8 mouse cellular contexts compared by ENCODE assay signal in the genomic region with DNA sequence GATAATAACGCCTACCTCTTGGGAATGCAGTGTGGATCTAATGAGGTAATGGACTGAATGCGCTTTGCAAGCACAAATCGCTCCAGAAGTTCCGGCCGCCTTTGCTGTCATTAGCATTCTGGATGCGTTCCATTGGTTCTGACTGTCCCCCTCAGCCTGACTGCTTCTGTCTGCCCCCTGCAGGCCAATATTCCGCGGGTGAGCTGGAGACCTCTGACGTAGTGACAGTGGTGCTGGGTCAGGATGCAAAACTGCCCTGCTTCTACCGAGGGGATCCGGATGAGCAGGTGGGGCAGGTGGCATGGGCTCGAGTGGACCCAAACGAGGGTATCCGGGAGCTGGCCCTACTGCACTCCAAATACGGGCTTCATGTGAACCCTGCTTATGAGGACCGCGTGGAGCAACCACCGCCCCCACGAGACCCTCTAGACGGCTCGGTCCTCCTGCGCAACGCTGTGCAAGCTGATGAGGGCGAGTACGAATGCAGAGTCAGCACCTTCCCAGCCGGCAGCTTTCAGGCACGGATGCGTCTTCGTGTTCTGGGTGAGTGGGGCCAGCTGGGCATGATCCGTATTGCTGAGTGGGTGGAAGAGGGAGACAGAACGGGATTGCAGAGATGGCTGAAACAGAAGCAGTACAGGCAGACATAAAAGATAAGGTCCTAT. TPM values are rescaled to one million over a fixed set of nuclear protein-coding genes. Genes with fewer than 3 reads are reported as not detected.
DNase-seq lines count a peak whose midpoint lies in the region; ATAC-seq lines count a peak whose summit lies in the region.

No protein-coding gene starts in this region.

- H3K4me1 ChIP-seq in hindbrain, embryonic 10.5 days (replicated peaks), result peaks cover 25% of the 10 kb centered on the region
- H3K4me1 ChIP-seq in lung, embryonic 16.5 days (replicated peaks; ENCODE audit: control insufficient read depth, insufficient read depth, low read length), result peaks cover 11% of the 10 kb centered on the region

- ATAC-seq in frontal cortex, adult (ENCODE audit: low TSS enrichment), result peak; percentile 76
- ATAC-seq in lung, embryonic 16.5 days (ENCODE audit: low read depth), result peak; percentile 73

- H3K27me3 ChIP-seq in hindbrain, embryonic 10.5 days (ENCODE audit: insufficient read depth, poor library complexity, severe bottlenecking), result peaks cover 41% of the 10 kb centered on the region
- peaks cover 2% of the 10 kb centered on the region; the same call in 1 of the 2 replicates for H3K27me3 ChIP-seq in lung, embryonic 16.5 days (ENCODE audit: control insufficient read depth, insufficient read depth, low read depth, low read length)

- peak; percentile 87 for DNase-seq in MN1 (ENCODE audit: low spot score)
- DNase-seq in cerebellum, adult 8-10 months, result peak; percentile 85
- DNase-seq in hindbrain, embryonic 10.5 days (ENCODE audit: low spot score), result peak; percentile 83
- peak; percentile 77 for DNase-seq in layer of hippocampus, adult 9-11 months
- DNase-seq in ovary, adult 18-20 months (ENCODE audit: low spot score), result peak; percentile 30
- peak; percentile 48 to 58 for DNase-seq in thymus, adult 18-20 months

- no peaks in the 10 kb centered on the region for H3K36me3 ChIP-seq in hindbrain, embryonic 10.5 days
- H3K36me3 ChIP-seq in lung, embryonic 16.5 days (ENCODE audit: control insufficient read depth, insufficient read depth, low read length), result no peaks in the 10 kb centered on the region

- no peaks in the 10 kb centered on the region for H3K9me3 ChIP-seq in hindbrain, embryonic 10.5 days
- H3K9me3 ChIP-seq in lung, embryonic 16.5 days (ENCODE audit: control insufficient read depth, low read length), result no peaks in the 10 kb centered on the region

- peak overlapping the region; percentile 29; the same call in 1 of the 2 replicates for H3K9ac ChIP-seq in lung, embryonic 16.5 days (ENCODE audit: low read length)

- WGBS in hindbrain, embryonic 10.5 days, result 6% methylated on average over 31 of the region's 31 CpGs
- WGBS in lung, embryonic 16.5 days, result 3% methylated on average over 31 of the region's 31 CpGs

- H3K4me3 ChIP-seq in hindbrain, embryonic 10.5 days, result peak overlapping the region; percentile 40
- peak overlapping the region; percentile 26 for H3K4me3 ChIP-seq in lung, embryonic 16.5 days (ENCODE audit: low read length)

- peak overlapping the region; percentile 42; the same call in 1 of the 2 replicates for H3K27ac ChIP-seq in hindbrain, embryonic 10.5 days
- H3K27ac ChIP-seq in lung, embryonic 16.5 days (ENCODE audit: low read length), result no peak overlapping the region

- peak overlapping the region; percentile 53 for H3K4me2 ChIP-seq in lung, embryonic 16.5 days (ENCODE audit: low read depth, low read length)

RNA-seq across cellular contexts. Expression of gene Arhgap30, which starts 8.7 kb away (rescaled TPM):
- 0.82 and 0.98 TPM in 2 replicates for polyA plus RNA-seq in hindbrain, embryonic 10.5 days (2016; fragmentation: Nextera tagmentation; extraction: Ambion mirVana)
- 2.6 and 3.2 TPM in 2 replicates for polyA plus RNA-seq in lung, embryonic 16.5 days (2015; fragmentation: Nextera tagmentation; extraction: Ambion mirVana)

RNA-seq across cellular contexts. Expression of gene Nectin4, which starts 10.2 kb away (rescaled TPM):
- polyA plus RNA-seq in hindbrain, embryonic 10.5 days (2016; fragmentation: Nextera tagmentation; extraction: Ambion mirVana), result 1.5 and 1.7 TPM in 2 replicates
- polyA plus RNA-seq in lung, embryonic 16.5 days (2015; fragmentation: Nextera tagmentation; extraction: Ambion mirVana), result 7.4 and 9.4 TPM in 2 replicates

RNA-seq across cellular contexts. Expression of gene Klhdc9, which starts 19.5 kb away (rescaled TPM):
- polyA plus RNA-seq in hindbrain, embryonic 10.5 days (2016; fragmentation: Nextera tagmentation; extraction: Ambion mirVana), result 2.1 and 2.5 TPM in 2 replicates
- 3.8 and 4.4 TPM in 2 replicates for polyA plus RNA-seq in lung, embryonic 16.5 days (2015; fragmentation: Nextera tagmentation; extraction: Ambion mirVana)

RNA-seq across cellular contexts. Expression of gene Usf1, which starts 31.0 kb away (rescaled TPM):
- polyA plus RNA-seq in hindbrain, embryonic 10.5 days (2016; fragmentation: Nextera tagmentation; extraction: Ambion mirVana), result 143 and 159 TPM in 2 replicates
- polyA plus RNA-seq in lung, embryonic 16.5 days (2015; fragmentation: Nextera tagmentation; extraction: Ambion mirVana), result 73.6 and 81.7 TPM in 2 replicates

RNA-seq across cellular contexts. Expression of gene Pfdn2, which starts 34.6 kb away (rescaled TPM):
- 130 and 147 TPM in 2 replicates for polyA plus RNA-seq in hindbrain, embryonic 10.5 days (2016; fragmentation: Nextera tagmentation; extraction: Ambion mirVana)
- 86.4 and 99.8 TPM in 2 replicates for polyA plus RNA-seq in lung, embryonic 16.5 days (2015; fragmentation: Nextera tagmentation; extraction: Ambion mirVana)

Comparison
In these comparisons a context has a peak if more than half of its experiments do, and no peak if none do; other contexts are left out.
1. DNase-seq: peak in every context shown above with its lines; median percentile 87 in MN1; 85 in cerebellum, adult 8-10 months; 83 in hindbrain, embryonic 10.5 days; 77 in layer of hippocampus, adult 9-11 months; 53 in thymus, adult 18-20 months; 30 in ovary, adult 18-20 months.